Comparison of ENCODE assay signal across 7 mouse cellular contexts in the genomic region with DNA sequence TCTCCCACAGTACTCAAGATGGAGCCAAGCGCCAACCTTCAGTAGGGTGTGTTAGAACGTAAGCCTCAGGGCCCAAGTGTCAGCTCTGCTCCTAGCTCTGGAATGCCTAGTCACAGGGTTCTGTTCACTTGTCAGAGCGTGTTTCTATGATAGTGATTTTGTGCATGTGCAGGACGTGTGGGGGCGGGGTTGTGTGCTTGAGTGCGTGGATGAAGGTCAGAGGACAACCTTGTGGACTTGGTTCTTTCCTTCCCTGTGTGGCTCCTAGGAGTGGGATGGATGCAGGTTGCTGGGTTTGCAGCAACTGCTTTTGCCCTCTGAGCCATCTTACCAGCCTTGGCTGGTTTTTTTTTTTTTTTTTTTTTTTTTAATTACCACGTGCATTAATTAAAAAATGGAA.
"Had no signal": no experiment of that assay in that cellular context is flagged by ENCODE, and none has a peak within 500 bp of the region (broad histone marks: within the 10 kb centered on the region; RNA-seq: fewer than 3 reads in every experiment).

No protein-coding gene starts in this region.

- ATAC-seq: intestine, embryonic 15.5 days; lung, postnatal 0 days; midbrain, embryonic 15.5 days had no signal

- DNase-seq: lung, adult 2 months; lung, postnatal 36 days; right cerebral cortex, postnatal 14 days; thymus, postnatal 36 days had no signal
